Mouse (Mus musculus) fibroblast of lung, adult 2 months (primary cell): ENCODE data around the gene B4galt3.
A peak's percentile ranks its signal among the peaks of the same experiment; 100 is the strongest.
"Not testable (repeated sequence)": the region's sequence is repeated elsewhere in the genome, so short reads cannot be mapped to it uniquely, and the experiment has no call there.

Source experiments
- DNase-seq: peaks from one replicate; pipeline ENCODE4 v3.0.0-alpha.2; 2011; ENCODE audit warnings: low read depth

The B4galt3 gene

GRCm38 (mm10) chr1:171284491-171284890, 14.4 kb downstream of the B4galt3 start:
- no peak for DNase-seq

GRCm38 (mm10) chr1:171285096-171285892, 15.2 kb downstream of the B4galt3 start:
- DNase-seq = no peak

GRCm38 (mm10) chr1:171286517-171286916, 16.4 kb downstream of the B4galt3 start:
- no peak for DNase-seq

DNA sequence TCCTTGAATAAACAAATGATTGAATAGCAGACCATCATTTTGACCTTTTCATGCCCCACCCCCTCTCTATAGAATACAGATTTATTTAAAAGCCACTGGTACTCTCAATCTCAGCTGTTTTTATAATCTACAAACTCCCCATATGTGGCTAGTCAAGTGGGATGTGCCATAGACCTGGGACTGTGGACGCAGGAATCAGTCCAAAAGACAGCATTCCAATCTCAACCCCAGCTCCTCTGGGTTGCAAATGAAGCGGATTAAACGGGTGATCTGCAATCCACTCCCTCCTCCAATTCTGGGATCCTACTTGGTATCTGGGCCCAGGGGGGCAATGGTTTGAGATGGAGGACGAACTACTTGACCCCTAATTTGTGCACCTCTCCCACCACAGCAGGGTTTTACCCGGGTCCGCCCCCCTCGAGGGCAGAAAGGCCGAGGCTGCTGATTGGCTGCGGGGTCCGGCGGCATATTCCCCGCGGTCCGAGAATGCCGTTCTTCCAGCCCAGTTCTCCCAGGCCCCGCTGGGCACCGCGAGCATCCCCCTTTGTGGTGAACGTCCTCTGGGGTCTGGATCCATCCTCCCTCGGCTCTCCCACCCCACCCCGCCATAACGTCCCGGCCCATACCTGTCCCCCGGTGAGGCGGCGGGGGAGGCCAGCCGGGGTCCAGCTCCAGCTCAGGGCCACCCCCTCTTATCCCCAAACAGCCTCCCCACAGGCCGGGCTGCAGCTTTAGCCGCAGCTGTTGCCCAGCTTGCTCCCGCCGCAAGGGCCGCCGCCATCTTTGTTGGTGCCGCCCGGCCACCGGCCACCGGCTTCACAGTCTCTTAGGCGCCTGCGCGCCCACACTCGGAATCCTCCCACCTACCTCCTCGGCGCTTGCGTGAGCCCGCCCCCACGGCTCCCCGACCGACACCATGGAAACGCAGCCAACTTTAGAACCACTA, 17.3 kb downstream of the B4galt3 start, which contains the start of gene Usp21:
Gene Usp21 (minus strand): TSS at position 856 of the 946 bp plus-strand sequence.
- DNase-seq = peak; percentile 70

- DNase-seq = no peak
Measured at GRCm38 (mm10) chr1:171288328-171288727, 18.2 kb downstream of the B4galt3 start.

DNA sequence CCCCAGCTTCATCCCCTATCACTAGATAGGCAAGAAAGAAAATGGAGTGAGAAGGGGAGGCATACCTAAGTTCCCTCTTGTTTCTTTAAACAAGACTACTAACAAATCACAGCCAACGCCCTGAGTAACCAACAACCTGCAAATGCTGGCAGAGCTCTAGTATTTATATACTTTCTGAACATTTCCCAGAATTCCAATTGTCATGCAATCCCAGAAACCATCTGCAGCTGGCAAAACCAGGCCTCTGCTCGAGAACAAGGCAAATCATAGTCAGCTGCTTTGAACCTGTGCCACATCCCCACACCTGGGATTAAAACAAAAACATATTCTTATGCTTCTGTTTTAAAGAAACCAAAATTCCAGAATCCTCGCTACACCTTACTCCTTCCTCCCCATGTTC, 23.2 kb downstream of the B4galt3 start:
- no peak for DNase-seq

- DNase-seq = no peak
Measured at GRCm38 (mm10) chr1:171293906-171294297, 23.8 kb downstream of the B4galt3 start.

- DNase-seq = peak; percentile 82
Measured at GRCm38 (mm10) chr1:171294298-171295062, 24.4 kb downstream of the B4galt3 start, which contains the start of gene Ufc1. Gene Ufc1, minus strand, starts transcription at chr1:171295024.

- DNase-seq = no peak
Measured at GRCm38 (mm10) chr1:171295063-171295402, 24.9 kb downstream of the B4galt3 start.

- DNase-seq = no peak
Measured at GRCm38 (mm10) chr1:171298226-171298625, 28.1 kb downstream of the B4galt3 start.

- not testable (repeated sequence) for DNase-seq
Measured at GRCm38 (mm10) chr1:171306157-171306556, 36.0 kb downstream of the B4galt3 start.

DNA sequence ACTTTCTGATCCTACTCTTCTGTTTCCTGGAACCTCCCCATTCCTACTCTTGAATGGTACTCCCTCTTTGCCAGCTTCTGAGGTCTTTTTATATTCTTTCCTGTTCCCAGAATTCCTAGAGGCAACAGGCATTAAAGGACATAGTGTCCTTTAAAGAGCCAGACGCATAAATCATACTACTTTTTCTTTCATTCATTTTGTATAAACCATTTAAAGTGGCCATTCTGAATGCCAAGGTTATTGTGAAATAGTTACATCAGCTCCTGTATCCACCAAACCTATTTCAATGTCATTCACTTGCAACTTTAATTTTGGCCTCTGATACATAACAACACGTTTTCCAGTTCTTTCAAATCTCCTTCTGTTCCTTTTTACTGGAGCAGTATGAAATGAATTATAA, 39.2 kb downstream of the B4galt3 start:
- no peak for DNase-seq

GRCm38 (mm10) chr1:171319748-171320147, 49.6 kb downstream of the B4galt3 start:
- DNase-seq = no peak

DNA sequence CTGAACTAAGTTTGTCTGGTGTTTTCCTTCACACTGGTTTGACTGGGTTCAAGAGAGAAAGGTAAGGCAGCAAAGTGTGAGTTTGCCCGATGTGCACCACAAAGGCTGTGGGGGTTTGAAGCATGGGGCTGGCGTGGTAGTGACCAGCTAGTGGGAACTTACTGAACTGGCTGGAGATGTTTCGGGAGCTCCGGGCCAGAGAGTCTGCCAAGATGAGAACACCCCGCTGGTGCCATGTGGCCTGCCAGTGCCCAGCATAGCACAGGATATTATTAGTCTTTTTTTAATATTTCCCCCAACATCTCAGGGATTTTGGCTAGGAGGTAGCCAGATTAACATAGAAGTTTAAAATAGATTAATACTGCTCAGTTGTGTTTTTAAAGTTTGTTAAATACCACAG, 50.0 kb downstream of the B4galt3 start:
- no peak for DNase-seq

DNA sequence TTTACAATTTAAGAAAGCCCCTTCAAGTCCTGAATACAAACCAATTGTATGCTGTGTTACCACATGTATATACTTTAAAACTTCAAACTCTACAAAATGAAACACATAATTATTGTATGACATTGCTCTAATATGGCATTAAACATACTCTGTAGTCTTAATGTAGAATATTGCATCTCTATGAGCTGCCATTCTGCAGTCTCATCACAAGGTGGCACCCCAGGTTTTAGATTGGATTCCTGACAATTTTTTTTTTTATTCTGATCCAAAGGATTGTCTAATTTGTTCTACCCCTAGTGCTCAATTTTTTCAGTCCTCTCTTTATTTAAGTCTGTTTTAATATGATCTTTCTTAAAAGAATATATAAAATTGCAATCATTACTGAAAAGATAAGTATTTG, 51.3 kb downstream of the B4galt3 start:
- DNase-seq = no peak

DNA sequence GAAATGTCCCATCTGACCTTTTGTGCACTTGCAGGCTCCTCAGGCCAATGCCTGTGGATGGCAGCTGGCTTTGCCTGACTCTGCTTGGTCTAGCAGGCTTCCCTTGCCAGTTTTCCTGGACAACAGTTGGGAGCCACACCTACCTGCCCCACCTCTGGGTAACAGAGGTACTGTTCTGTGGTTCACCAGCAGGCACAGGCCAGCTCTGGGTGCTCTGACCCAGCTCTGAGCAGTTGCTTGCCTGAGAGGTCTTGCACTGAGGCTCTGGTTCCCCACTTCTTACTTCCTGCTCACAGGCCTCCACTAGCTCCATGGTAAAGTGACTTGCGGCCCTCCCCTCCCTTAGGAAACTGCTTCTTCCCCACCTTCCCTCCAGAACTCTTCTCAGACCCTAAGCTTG, 51.9 kb downstream of the B4galt3 start:
- no peak for DNase-seq

GRCm38 (mm10) chr1:171325571-171325970, 55.4 kb downstream of the B4galt3 start:
- no peak for DNase-seq
